Mouse (Mus musculus) thymus, adult 2 months (tissue): ENCODE measurements at regions not wholly inside any gene's neighbourhood (a gene's known extent, or its start where the extent isn't known, plus 50 kb on each side); places are given as distances from the start of the nearest gene placed in this dataset.

ENCODE experiments used
- DNase-seq: peaks from one replicate; pipeline ENCODE4 v3.0.0; 2021
- H3K27ac ChIP-seq: fragments of 200-500 bp; 2 replicates; pipeline ENCODE4 v1.5.1; 2012; ENCODE audit warnings: low read length, control low read depth; ENCODE audit not compliant: control insufficient read depth, insufficient read depth
- H3K27me3 ChIP-seq: fragments of 200-500 bp; 2 replicates; pipeline ENCODE4 v1.6.1; 2012; ENCODE audit warnings: mild to moderate bottlenecking, low read length, moderate library complexity, mixed read lengths; ENCODE audit not compliant: control insufficient read depth, insufficient read depth
- H3K36me3 ChIP-seq: fragments of 200-500 bp; 2 replicates; pipeline ENCODE4 v1.6.1; 2012; ENCODE audit warnings: mild to moderate bottlenecking, low read length, moderate library complexity; ENCODE audit not compliant: control insufficient read depth, insufficient read depth
- H3K4me1 ChIP-seq: fragments of 200-500 bp; replicated peaks from 2 replicates; pipeline ENCODE4 v1.6.1; 2012; ENCODE audit warnings: low read length; ENCODE audit not compliant: control insufficient read depth, insufficient read depth
- H3K4me3 ChIP-seq: fragments of 200-500 bp; 2 replicates; pipeline ENCODE4 v1.5.1; 2012; ENCODE audit warnings: mild to moderate bottlenecking, low read length, control low read depth, moderate library complexity; ENCODE audit not compliant: control insufficient read depth, insufficient read depth
- CTCF ChIP-seq: fragments of 200-500 bp; IDR thresholded peaks from 2 replicates; pipeline ENCODE4 v1.5.1; 2012; ENCODE audit warnings: mild to moderate bottlenecking, control low read depth, low read length, moderate library complexity, borderline replicate concordance; ENCODE audit not compliant: control insufficient read depth, poor library complexity, insufficient read depth; ENCODE audit errors: extremely low read depth
- POLR2A ChIP-seq: fragments of 200-500 bp; IDR thresholded peaks from 2 replicates; pipeline ENCODE4 v1.6.1; 2012; ENCODE audit warnings: mild to moderate bottlenecking, low read length, control low read depth, moderate library complexity; ENCODE audit not compliant: control insufficient read depth, poor library complexity, insufficient read depth; ENCODE audit errors: extremely low read depth
- WGBS: fragments of 180-500 bp; shearing (Covaris S2); methylation state at CpG from one replicate; pipeline ENCODE4 v1.1.7; 2018; 5-methylcytosine and 5-hydroxymethylcytosine counted together

GRCm38 (mm10) chr7:36958255-36958654 lies 260.3 kb downstream of the Tshz3 start:
- H3K27me3 ChIP-seq, result no peaks in the 10 kb centered on the region
- no peak for DNase-seq
- no peak overlapping the region for H3K27ac ChIP-seq
- no peaks in the 10 kb centered on the region for H3K4me1 ChIP-seq
- no peaks in the 10 kb centered on the region for H3K36me3 ChIP-seq
- no peak overlapping the region for H3K4me3 ChIP-seq
- TF ChIP-seq CTCF (no peak), POLR2A (no peak)
- WGBS, result 86% methylated on average over 8 of the region's 8 CpGs

GRCm38 (mm10) chr7:36971772-36972171 lies 273.9 kb downstream of the Tshz3 start:
- TF ChIP-seq POLR2A (no peak), CTCF (no peak)
- Histone ChIP-seq H3K36me3 (no peaks in the 10 kb centered on the region), H3K4me1 (no peaks in the 10 kb centered on the region), H3K27ac (no peak overlapping the region), H3K27me3 (no peaks in the 10 kb centered on the region), H3K4me3 (no peak overlapping the region)
- DNase-seq, result no peak
- WGBS, result 57% methylated on average over 7 of the region's 7 CpGs

DNA sequence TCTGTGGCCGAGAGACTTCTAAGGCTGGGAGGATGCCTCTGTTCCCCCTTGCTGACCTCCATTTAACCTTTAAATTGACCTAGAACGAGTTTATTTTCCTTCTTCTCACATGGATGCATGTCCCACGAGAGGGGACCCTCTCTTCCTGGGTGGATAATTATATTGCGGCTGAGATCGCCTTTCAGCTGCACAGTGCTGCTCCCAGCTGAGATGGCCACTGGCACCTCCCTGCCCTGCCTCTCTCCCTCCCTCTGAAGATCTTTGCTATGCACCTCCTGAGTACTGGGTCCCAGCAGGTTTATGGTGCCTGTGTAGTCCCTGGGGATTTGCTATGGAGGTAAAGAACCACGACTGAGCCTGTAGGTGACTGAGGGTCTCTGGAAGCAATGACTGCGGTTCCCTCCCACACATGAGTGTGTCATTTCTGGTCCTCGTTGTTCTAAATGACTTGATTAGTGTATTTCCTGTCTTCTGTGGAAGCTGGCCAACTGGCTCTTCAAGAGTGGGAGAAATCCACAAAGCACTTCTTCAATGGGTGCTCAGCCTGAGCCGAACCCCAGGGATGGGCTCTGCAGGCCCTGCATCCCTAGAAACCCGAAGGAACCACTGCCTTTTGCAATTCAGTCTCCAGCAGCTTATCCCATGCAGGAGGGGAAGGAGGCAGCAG lies 275.9 kb downstream of the Tshz3 start:
- WGBS, result 71% methylated on average over 10 of the region's 10 CpGs
- DNase-seq, result no peak
- H3K27ac ChIP-seq, result no peak overlapping the region
- H3K4me1 ChIP-seq, result no peaks in the 10 kb centered on the region
- H3K4me3 ChIP-seq, result no peak overlapping the region
- H3K36me3 ChIP-seq, result no peaks in the 10 kb centered on the region
- H3K27me3 ChIP-seq, result no peaks in the 10 kb centered on the region
- TF ChIP-seq POLR2A, result no peak
- TF ChIP-seq CTCF, result no peak

DNA sequence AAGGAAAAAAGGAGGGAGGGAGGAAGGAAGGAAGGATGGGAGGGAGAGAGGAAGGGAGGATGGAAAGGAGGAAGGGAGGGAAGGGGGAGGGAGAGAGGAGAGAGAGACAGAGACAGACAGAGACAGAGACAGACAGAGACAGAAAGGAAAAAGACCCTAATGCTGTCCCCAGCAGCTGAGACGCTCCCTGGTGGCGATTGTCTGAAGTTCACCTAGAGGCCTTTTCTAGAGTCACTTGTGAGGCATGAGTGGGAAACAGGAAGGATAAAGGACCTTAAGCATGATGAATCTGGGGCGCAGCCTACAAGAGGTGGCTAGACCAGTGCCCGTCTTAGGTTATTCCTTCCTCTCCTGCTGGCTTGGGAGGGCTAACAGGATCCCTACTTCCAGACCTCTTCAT lies 276.7 kb downstream of the Tshz3 start:
- no peak overlapping the region for H3K27ac ChIP-seq
- H3K27me3 ChIP-seq, result no peaks in the 10 kb centered on the region
- no peak overlapping the region for H3K4me3 ChIP-seq
- TF ChIP-seq CTCF (no peak), POLR2A (no peak)
- no peaks in the 10 kb centered on the region for H3K36me3 ChIP-seq
- H3K4me1 ChIP-seq, result no peaks in the 10 kb centered on the region
- 60% methylated on average over 4 of the region's 4 CpGs for WGBS
- DNase-seq, result no peak

DNA sequence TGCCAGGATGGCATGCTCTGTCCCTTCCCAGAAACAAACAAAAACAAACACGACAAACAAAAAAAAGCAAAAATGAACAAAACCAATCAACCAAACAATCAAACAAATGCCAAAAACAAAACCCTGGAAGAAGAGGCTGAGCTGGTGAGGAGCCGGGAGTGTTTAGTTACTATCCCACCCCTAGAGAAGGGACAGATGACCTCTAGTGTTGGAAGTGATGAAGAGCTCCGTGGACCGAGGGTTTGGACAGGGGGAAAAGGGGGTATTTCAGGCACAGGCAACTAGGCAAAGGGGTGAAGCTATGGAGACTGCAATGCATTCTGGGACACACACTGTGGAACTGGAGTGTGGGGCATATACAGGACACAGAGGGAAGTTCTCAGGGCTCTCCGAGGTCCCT lies 277.6 kb downstream of the Tshz3 start:
- no peak for DNase-seq
- no peaks in the 10 kb centered on the region for H3K4me1 ChIP-seq
- H3K36me3 ChIP-seq, result no peaks in the 10 kb centered on the region
- H3K27ac ChIP-seq, result no peak overlapping the region
- H3K27me3 ChIP-seq, result no peaks in the 10 kb centered on the region
- WGBS, result 25% methylated on average over 5 of the region's 5 CpGs
- no peak overlapping the region for H3K4me3 ChIP-seq
- TF ChIP-seq POLR2A, result no peak
- no peak for TF ChIP-seq CTCF

- no peaks in the 10 kb centered on the region for H3K27me3 ChIP-seq
- H3K4me1 ChIP-seq, result no peaks in the 10 kb centered on the region
- no peak overlapping the region for H3K27ac ChIP-seq
- H3K36me3 ChIP-seq, result no peaks in the 10 kb centered on the region
- DNase-seq, result no peak
- WGBS, result 92% methylated on average over 12 of the region's 12 CpGs
- no peak for TF ChIP-seq CTCF
- TF ChIP-seq POLR2A, result no peak
- H3K4me3 ChIP-seq, result no peak overlapping the region
Observed at GRCm38 (mm10) chr7:36977819-36978218, 279.9 kb downstream of the Tshz3 start.

DNA sequence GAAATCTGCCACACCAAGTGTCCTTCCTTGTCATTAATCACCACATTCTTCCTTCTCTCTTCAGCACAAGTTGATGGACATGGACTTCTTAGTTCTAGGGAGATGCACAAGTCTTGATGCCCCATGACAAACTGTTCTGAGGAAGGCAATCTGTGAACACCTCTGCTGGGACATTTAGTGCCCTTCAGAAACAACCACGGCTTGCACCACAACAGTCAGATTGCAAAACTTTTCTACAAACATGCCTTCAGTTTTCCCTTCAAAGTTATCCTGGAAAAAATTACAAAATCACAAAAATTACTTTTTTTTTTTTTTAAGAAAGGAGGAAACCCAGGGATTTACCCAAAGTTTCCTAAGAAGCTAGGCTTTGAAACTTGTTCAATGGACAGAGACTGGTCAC lies 291.5 kb downstream of the Tshz3 start:
- 82% methylated on average over 1 of the region's 1 CpGs for WGBS
- TF ChIP-seq CTCF (no peak), POLR2A (no peak)
- no peaks in the 10 kb centered on the region for H3K4me1 ChIP-seq
- H3K27ac ChIP-seq, result no peak overlapping the region
- no peak for DNase-seq
- H3K4me3 ChIP-seq, result no peak overlapping the region
- H3K27me3 ChIP-seq, result no peaks in the 10 kb centered on the region
- no peaks in the 10 kb centered on the region for H3K36me3 ChIP-seq
